Mouse (Mus musculus) large intestine, adult 2 months (tissue): ENCODE results near the gene Oca2. TPM values are rescaled to one million over a fixed set of nuclear protein-coding genes. Genes with fewer than 3 reads are reported as not detected.

ENCODE experiments used
- DNase-seq: peaks from one replicate; pipeline ENCODE4 v3.0.0-alpha.2; 2012; ENCODE audit warnings: low read depth, low spot score
- WGBS: fragments of 180-500 bp; shearing (Covaris S2); methylation state at CpG from one replicate; pipeline ENCODE4 v1.1.7; 2018; 5-methylcytosine and 5-hydroxymethylcytosine counted together
- polyA plus RNA-seq: library from polyadenylated mRNA; depleted of rRNA; stranded (reverse); fragments of >200 nt; gene quantifications from 2 replicates; pipeline ENCODE4 v1.2.3, GENCODE M21; 2012; rRNA removed

The Oca2 gene
- not detected in 2 replicates for polyA plus RNA-seq

DNA sequence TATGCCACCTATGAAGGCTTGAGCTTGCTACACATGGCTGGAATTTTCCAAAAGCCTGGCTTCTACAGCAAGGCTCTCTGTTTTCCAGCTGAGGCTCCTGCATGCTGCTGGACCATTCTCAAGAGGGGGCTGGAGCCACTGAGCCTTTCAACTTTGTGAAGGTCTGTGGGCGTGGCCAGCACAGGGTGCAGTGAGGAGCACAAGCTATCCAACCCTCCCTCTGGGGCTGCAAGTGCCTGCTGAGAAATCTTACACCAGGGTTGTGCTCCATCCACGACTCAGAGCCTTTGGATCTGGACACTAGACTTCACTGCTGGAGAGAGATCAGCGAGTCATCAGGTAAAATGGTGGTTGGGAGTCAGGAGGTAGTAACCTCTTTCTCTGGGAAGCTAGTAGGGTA, at the start of gene Oca2:
TSS of gene Oca2 (plus strand) at position 218 of the 400 bp plus-strand sequence.
- 49% methylated on average over 3 of the region's 3 CpGs for WGBS
- DNase-seq, result no peak

DNA sequence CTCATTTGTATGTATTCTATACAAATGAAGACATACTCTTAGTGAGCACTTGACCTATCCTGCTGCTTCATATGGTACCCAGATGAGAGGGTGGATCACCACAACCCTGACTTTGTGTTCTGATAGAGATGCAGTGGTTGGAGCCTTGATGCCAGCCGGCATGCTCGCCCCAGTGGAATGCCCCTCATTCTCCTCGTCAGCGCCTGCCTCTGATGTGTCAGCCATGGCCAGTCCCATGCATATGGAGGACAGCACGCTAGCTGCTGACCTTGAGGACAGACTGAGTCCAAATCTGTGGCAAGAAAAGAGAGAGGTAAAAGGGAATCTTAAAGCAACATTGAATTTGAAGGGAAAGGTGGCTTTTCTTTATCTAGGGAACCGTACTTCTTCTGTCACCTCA, 48.5 kb upstream of the Oca2 start:
- WGBS, result 98% methylated on average over 6 of the region's 6 CpGs
- no peak for DNase-seq

DNA sequence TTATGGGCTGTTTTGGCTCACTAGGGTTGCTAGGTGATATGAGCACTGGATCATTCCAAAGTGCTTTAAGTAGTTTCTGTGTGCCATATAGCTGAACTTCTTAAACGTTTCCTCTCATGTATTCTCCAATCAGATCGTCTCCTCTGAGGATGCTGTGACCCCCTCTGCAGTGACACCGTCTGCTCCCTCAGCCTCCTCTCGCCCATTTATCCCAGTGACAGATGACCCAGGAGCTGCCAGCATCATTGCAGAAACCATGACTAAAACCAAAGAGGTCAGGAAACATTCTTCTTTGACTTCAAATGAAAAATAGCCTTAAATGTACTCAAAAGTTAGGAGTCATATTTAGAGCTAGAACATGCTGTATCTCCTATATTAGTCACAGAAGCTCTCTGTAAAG, 47.9 kb upstream of the Oca2 start:
- no peak for DNase-seq
- WGBS, result 87% methylated on average over 4 of the region's 4 CpGs

DNA sequence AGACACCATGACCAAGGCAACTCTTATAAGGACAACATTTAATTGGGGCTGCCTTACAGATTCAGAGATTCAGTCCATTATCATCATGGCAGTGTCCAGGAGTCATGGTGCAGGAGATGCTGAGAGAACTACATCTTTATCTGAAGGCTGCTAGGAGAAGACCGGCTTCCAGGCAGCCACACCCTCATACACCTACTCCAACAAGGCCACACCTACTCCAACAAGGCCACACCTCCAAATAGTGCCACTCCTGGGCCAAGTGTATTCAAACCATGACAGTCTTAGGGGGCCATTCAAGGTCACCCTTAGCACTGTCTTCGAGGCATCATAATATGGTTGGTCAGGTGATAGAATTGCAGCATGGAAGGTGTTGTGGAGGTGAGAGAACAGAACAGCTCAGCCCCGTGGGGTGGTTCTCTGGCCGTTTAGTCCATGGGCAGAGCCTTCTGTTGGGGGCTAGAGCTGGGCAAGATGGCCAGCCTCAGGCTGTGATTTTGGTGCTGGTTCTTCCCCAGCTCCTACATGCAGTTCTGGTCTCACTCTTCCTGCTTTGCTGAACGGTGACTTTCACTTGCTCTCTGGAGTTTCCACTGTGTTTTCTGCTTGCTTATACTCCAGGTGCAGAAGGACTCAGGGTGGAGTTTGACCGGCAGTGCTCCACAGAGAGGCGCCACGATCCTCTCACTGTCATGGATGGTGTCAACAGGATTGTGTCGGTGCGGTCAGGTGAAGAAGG, 37.9 kb upstream of the Oca2 start:
- WGBS, result 88% methylated on average over 10 of the region's 10 CpGs
- DNase-seq, result no peak

- DNase-seq, result no peak
- WGBS, result 96% methylated on average over 3 of the region's 3 CpGs
These were observed 36.7 kb upstream of the Oca2 start for GRCm38 (mm10) chr7:56202843-56203242.

DNA sequence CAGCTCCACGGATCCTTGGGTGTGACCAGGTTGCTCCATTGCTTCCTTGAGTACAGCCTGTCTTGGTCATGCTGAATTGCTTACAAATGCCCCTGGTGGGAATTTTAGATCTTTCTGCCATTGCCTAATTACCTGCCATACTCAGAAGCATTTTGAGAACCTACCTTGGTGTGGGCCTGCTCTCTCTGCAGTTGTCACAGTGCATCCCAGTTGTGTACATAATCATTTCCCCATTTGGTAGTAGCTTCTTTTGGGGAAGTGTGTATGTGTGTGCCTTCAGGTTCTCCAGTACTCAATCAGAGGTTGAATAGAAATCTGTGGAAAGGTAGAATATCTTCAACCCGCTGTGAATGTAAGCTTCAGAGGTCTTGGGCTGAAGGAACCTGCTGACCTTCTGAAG, 36.3 kb upstream of the Oca2 start:
- WGBS, result 83% methylated on average over 2 of the region's 2 CpGs
- DNase-seq, result no peak

DNA sequence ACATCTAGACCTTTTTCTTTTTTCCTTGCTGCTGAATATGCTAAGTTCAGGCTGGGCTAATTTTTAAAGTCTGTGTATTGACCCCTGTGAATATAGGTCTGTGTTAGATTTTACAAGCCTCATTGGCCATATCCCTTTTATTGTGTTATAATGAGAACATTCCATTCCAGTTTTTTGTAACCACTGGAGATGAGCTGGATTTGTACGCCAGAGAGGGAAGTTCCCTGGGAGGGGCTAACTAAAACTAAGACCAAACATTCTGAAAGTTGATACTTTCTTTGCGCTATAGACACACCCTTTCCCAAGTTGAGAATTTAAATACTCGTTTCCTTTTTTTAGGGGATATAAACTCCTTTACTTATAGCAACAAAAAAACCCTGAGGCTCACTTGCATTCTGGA, 34.7 kb upstream of the Oca2 start:
- no peak for DNase-seq
- WGBS, result 46% methylated on average over 3 of the region's 3 CpGs

GRCm38 (mm10) chr7:56220811-56221210, 18.7 kb upstream of the Oca2 start:
- 84% methylated on average over 6 of the region's 6 CpGs for WGBS
- DNase-seq, result no peak

DNA sequence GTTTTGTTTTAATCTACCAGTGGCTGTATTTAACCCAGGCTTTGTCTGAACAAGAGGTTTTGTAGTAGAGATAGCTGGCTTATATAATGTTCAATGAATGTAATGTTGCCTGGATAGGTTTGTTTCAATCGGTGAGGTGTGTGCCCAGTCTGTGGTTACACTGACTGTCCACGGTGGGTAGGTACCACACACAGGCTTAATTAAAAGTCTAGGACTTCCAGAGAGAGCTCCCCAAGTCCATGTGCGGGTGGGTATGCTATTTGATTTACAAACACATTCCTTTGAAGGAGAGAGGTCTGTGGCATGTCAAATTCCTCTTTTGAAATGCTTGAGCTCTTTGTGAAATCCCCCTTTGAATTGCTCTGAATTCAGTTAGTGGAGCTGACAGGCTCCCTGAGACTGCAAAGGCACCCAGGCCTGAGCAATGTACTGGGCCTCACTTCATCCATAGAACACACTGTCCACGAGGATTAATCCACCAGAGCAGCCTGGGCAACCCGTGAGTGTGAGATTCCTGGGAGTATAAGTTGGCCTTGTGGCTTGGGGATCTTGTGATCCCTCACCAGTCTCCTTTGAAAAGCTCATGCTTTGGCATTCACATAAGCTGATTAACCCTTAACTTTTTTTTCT, 3.7 kb upstream of the Oca2 start:
- 54% methylated on average over 5 of the region's 5 CpGs for WGBS

GRCm38 (mm10) chr7:56236617-56237016, 2.9 kb upstream of the Oca2 start:
- no peak for DNase-seq
- 82% methylated on average over 3 of the region's 3 CpGs for WGBS

More for the DNA sequence above, 3.7 kb upstream of the Oca2 start:
- DNase-seq, result no peak

DNA sequence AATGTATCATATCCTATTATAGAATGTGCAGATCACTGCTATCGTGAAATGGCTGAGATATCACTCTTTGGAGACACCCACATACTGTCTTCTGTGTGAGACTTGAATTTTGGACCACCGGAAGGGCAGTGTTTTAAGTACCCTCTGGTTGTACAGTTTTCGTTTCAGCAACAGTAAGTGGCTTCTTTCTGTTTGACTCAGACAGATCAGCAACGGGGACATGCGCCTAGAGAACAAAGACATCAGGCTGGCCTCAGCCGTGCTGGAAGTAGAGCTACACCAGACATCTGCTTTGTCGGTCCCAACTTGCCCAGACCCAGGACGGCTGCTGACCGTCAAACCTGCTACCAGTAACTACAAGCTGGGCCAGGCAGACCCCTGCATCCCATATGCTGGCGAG, 15.0 kb downstream of the Oca2 start:
- WGBS, result 82% methylated on average over 10 of the region's 10 CpGs
- DNase-seq, result no peak

GRCm38 (mm10) chr7:56257875-56258441, 18.4 kb downstream of the Oca2 start:
- 77% methylated on average over 3 of the region's 3 CpGs for WGBS
- DNase-seq, result no peak

GRCm38 (mm10) chr7:56277506-56277905, 37.9 kb downstream of the Oca2 start:
- 89% methylated on average over 2 of the region's 2 CpGs for WGBS
- DNase-seq, result no peak

DNA sequence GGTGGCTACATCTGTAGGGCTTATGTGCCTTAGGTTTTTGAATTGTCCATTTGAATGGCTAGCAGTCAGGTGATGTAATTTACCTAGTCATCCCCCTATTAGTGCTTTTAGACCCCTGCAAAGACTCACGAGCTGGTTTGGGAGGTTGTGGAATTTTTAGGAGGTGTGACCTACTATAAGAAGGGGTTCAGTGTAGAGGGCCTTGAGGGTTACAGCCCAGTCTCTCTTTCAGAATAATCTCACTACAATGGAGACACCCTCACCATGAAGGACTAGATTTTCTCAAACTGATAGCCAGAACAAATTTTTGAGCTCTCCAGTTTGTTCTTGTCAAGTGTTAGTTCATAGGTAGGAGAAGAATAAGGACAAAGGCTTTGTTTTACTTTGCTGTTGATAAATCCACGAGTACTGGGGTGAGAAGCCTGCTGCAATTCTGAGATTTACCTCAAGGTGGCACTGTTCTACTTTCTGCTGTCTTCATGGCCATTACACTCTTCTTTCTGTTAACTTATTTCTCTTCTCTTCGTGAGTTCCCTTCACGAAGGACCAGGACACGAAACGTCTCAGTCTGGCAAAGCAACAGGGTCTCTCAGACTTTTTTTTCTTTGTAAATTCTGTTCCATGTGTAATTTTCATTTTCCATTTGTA, 52.0 kb downstream of the Oca2 start:
- 41% methylated on average over 6 of the region's 6 CpGs for WGBS
- no peak for DNase-seq

GRCm38 (mm10) chr7:56304408-56304807, 64.8 kb downstream of the Oca2 start:
- DNase-seq, result no peak
- 3% methylated on average over 1 of the region's 1 CpGs for WGBS

GRCm38 (mm10) chr7:56314358-56314757, 74.8 kb downstream of the Oca2 start:
- no peak for DNase-seq
- WGBS, result 87% methylated on average over 5 of the region's 5 CpGs

- DNase-seq, result no peak
- 63% methylated on average over 7 of the region's 7 CpGs for WGBS
These were observed 76.3 kb downstream of the Oca2 start for GRCm38 (mm10) chr7:56315630-56316529.

GRCm38 (mm10) chr7:56327738-56328137, 88.2 kb downstream of the Oca2 start:
- WGBS, result 41% methylated on average over 4 of the region's 4 CpGs
- DNase-seq, result no peak

DNA sequence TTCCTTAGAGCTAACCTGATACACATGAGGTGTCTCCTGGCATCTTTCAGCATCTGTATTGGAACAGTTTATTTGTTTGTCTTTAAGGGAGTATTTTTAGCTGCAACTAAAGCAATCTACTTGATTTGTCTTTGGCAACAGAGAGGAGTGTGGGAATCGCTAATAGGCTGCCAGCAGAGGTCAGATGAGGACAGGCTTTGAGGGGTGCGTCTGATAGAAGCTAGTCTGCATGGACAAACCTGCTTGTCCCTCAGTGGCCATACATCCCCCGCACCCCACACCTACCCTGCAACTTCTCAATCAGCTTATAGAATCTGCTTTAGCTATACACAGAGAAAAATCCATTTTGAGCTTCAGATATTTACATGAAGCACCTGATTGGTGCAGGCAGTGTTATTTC, 109.0 kb downstream of the Oca2 start:
- WGBS, result 41% methylated on average over 3 of the region's 3 CpGs
- no peak for DNase-seq
